Mouse (Mus musculus) thymus, adult 2 months (tissue): ENCODE measurements around the gene Fars2. TPM values are rescaled to one million over a fixed set of nuclear protein-coding genes. Genes with fewer than 3 reads are reported as not detected.

Experiments used
- DNase-seq: peaks from one replicate; pipeline ENCODE4 v3.0.0; 2021
- H3K27ac ChIP-seq: fragments of 200-500 bp; 2 replicates; pipeline ENCODE4 v1.5.1; 2012; ENCODE audit warnings: low read length, control low read depth; ENCODE audit not compliant: control insufficient read depth, insufficient read depth
- H3K27me3 ChIP-seq: fragments of 200-500 bp; 2 replicates; pipeline ENCODE4 v1.6.1; 2012; ENCODE audit warnings: mild to moderate bottlenecking, low read length, moderate library complexity, mixed read lengths; ENCODE audit not compliant: control insufficient read depth, insufficient read depth
- H3K36me3 ChIP-seq: fragments of 200-500 bp; 2 replicates; pipeline ENCODE4 v1.6.1; 2012; ENCODE audit warnings: mild to moderate bottlenecking, low read length, moderate library complexity; ENCODE audit not compliant: control insufficient read depth, insufficient read depth
- H3K4me1 ChIP-seq: fragments of 200-500 bp; replicated peaks from 2 replicates; pipeline ENCODE4 v1.6.1; 2012; ENCODE audit warnings: low read length; ENCODE audit not compliant: control insufficient read depth, insufficient read depth
- H3K4me3 ChIP-seq: fragments of 200-500 bp; 2 replicates; pipeline ENCODE4 v1.5.1; 2012; ENCODE audit warnings: mild to moderate bottlenecking, low read length, control low read depth, moderate library complexity; ENCODE audit not compliant: control insufficient read depth, insufficient read depth
- CTCF ChIP-seq: fragments of 200-500 bp; IDR thresholded peaks from 2 replicates; pipeline ENCODE4 v1.5.1; 2012; ENCODE audit warnings: mild to moderate bottlenecking, control low read depth, low read length, moderate library complexity, borderline replicate concordance; ENCODE audit not compliant: control insufficient read depth, poor library complexity, insufficient read depth; ENCODE audit errors: extremely low read depth
- POLR2A ChIP-seq: fragments of 200-500 bp; IDR thresholded peaks from 2 replicates; pipeline ENCODE4 v1.6.1; 2012; ENCODE audit warnings: mild to moderate bottlenecking, low read length, control low read depth, moderate library complexity; ENCODE audit not compliant: control insufficient read depth, poor library complexity, insufficient read depth; ENCODE audit errors: extremely low read depth
- WGBS: fragments of 180-500 bp; shearing (Covaris S2); methylation state at CpG from one replicate; pipeline ENCODE4 v1.1.7; 2018; 5-methylcytosine and 5-hydroxymethylcytosine counted together
- polyA plus RNA-seq: library from polyadenylated mRNA; depleted of rRNA; stranded (reverse); fragments of >200 nt; gene quantifications from 2 replicates; pipeline ENCODE4 v1.2.3, GENCODE M21; 2012; rRNA removed

Gene Fars2
- polyA plus RNA-seq, 1 experiment = 47.6 TPM

DNA sequence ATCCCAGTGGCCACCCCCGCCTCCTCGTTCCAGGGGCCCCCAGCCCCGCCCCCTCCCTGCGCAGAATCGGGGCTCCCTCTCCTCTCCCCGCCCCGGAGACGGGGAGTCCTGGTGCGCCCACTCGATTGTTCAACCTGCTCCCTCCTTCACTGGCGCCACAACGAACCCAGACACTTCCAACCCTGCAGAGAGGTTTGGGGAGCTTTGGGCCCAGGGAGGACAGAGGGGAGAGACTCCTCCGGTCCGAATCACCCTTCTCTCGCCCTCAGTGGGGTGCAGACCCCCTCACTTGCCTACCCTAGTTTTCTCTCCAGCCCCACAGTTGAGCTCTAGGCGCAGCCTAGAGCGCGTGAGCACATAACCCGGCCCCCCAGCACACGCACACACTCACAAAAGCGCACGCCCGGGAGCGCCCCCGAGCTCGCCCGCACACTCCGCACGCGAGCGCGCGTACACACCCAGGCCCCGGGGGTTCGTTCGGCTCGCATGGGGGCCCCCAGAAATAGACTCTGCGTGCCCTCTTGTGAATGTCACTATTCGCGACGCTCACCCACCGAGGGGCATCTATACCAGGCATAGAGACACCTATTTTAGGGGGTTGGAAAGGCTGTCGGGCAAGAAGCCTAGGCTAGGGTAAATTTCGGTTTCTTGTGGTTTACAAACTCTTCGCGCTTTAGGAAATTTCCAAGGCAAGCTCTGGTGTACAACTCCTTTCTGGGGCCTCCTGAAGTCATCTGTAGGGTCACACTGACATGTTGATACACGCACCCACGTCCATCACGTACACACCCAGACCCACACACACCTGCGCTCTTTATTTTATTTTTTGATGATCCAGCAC, 617.7 kb downstream of the Fars2 start, which contains the start of gene Nrn1:
TSS of gene Nrn1 (minus strand) at position 401 of the 841 bp plus-strand sequence.
- Histone ChIP-seq H3K4me1 (peaks cover 17% of the 10 kb centered on the region), H3K27ac (no peak within 1 kb of the TSS), H3K27me3 (peaks cover 22% of the 10 kb centered on the region), H3K36me3 (no peaks in the 10 kb centered on the region), H3K4me3 (peak within 1 kb of the TSS; percentile 43)
- no peak for DNase-seq
- WGBS = 5% methylated on average over 49 of the region's 50 CpGs
- TF ChIP-seq CTCF (no peak), POLR2A (no peak)

GRCm38 (mm10) chr13:36735901-36736618, 618.8 kb downstream of the Fars2 start:
- TF ChIP-seq POLR2A (no peak), CTCF (no peak)

DNA sequence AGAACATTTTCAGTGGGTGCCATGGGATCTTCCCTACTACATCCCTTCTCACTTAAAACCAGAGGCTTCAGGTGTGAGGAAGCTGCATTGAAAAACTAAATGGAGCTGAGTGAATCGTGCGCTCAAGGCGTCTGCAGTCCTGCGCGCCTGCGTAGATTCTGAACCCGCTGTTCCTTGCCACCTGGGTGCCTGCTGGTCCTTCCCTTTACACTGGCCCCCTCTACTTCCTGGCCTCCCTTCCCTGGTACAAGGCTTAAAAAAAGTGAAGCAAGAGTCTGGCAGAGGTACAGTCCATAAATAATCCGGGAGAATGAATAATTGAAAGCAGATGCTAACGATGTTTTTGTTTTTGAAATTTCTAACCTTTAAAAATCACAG, 619.4 kb downstream of the Fars2 start:
- Histone ChIP-seq H3K4me3 (peak overlapping the region; percentile 43), H3K36me3 (no peaks in the 10 kb centered on the region), H3K27me3 (peaks cover 11% of the 10 kb centered on the region), H3K4me1 (peaks cover 13% of the 10 kb centered on the region), H3K27ac (no peak overlapping the region)
- no peak for DNase-seq
- TF ChIP-seq CTCF (no peak), POLR2A (no peak)
- WGBS = 9% methylated on average over 9 of the region's 9 CpGs

More at GRCm38 (mm10) chr13:36735901-36736618, 618.8 kb downstream of the Fars2 start:
- WGBS = 3% methylated on average over 33 of the region's 39 CpGs
- no peaks in the 10 kb centered on the region for H3K36me3 ChIP-seq
- H3K4me1 ChIP-seq = peaks cover 17% of the 10 kb centered on the region
- peaks cover 15% of the 10 kb centered on the region for H3K27me3 ChIP-seq
- peak overlapping the region; percentile 43 for H3K4me3 ChIP-seq
- DNase-seq = peak; percentile 55
- H3K27ac ChIP-seq = no peak overlapping the region

GRCm38 (mm10) chr13:36750056-36750455, 632.8 kb downstream of the Fars2 start:
- no peak for DNase-seq
- no peak overlapping the region for H3K27ac ChIP-seq
- H3K36me3 ChIP-seq = no peaks in the 10 kb centered on the region
- no peaks in the 10 kb centered on the region for H3K27me3 ChIP-seq
- no peak overlapping the region for H3K4me3 ChIP-seq
- 62% methylated on average over 2 of the region's 2 CpGs for whole genome bisulfite sequencing
- no peaks in the 10 kb centered on the region for H3K4me1 ChIP-seq
- no peak for TF ChIP-seq CTCF
- TF ChIP-seq POLR2A = no peak

- H3K4me3 ChIP-seq = no peak overlapping the region
- TF ChIP-seq POLR2A (no peak), CTCF (no peak)
- no peak for DNase-seq
- no peak overlapping the region for H3K27ac ChIP-seq
- WGBS = 91% methylated on average over 3 of the region's 3 CpGs
- H3K27me3 ChIP-seq = no peaks in the 10 kb centered on the region
- no peaks in the 10 kb centered on the region for H3K4me1 ChIP-seq
- no peaks in the 10 kb centered on the region for H3K36me3 ChIP-seq
Observed at GRCm38 (mm10) chr13:36751861-36752260, 634.6 kb downstream of the Fars2 start.

GRCm38 (mm10) chr13:36766801-36767200, 649.6 kb downstream of the Fars2 start:
- Histone ChIP-seq H3K4me3 (no peak overlapping the region), H3K27me3 (no peaks in the 10 kb centered on the region), H3K36me3 (no peaks in the 10 kb centered on the region), H3K4me1 (no peaks in the 10 kb centered on the region), H3K27ac (no peak overlapping the region)
- no peak for DNase-seq
- TF ChIP-seq POLR2A = no peak
- no peak for TF ChIP-seq CTCF
- WGBS = 75% methylated on average over 2 of the region's 2 CpGs

Other genes starting within 250 kb of the Fars2 start
- 2.9 and 3.3 TPM in 2 replicates for gene Rpp40, start 211.1 kb upstream of the Fars2 start, polyA plus RNA-seq
- 0.19 TPM in 1 of 2 replicates, not detected in the other for gene Ppp1r3g, start 158.6 kb upstream of the Fars2 start, polyA plus RNA-seq
- gene Lyrm4, start 114 bp downstream of the Fars2 start, polyA plus RNA-seq = 4.0 and 4.3 TPM in 2 replicates